Mouse (Mus musculus): Measurements from ENCODE around the gene Wrap53. TPM values are rescaled to one million over a fixed set of nuclear protein-coding genes. Genes with fewer than 3 reads are reported as not detected.
"Not testable (repeated sequence)": the region's sequence is repeated elsewhere in the genome, so short reads cannot be mapped to it uniquely, and the experiment has no call there.

Wrap53 gene
- total RNA-seq, 2 experiments from 2014 or later: 14.3 to 14.8 TPM

- DNase-seq (ENCODE audit: low spot score in 2 of 2): no peak
These were observed 14.9 kb downstream of the Wrap53 start for GRCm38 (mm10) chr11:69565131-69565530.

- no peak for DNase-seq (ENCODE audit: low spot score in 2 of 2)
These were observed 15.7 kb downstream of the Wrap53 start for GRCm38 (mm10) chr11:69564391-69564790.

GRCm38 (mm10) chr11:69563373-69563772, 16.7 kb downstream of the Wrap53 start:
- DNase-seq (ENCODE audit: low spot score in 2 of 2): no peak

- DNase-seq (ENCODE audit: low spot score in 2 of 2): no peak
These were observed 18.9 kb downstream of the Wrap53 start for GRCm38 (mm10) chr11:69560896-69561854.

DNA sequence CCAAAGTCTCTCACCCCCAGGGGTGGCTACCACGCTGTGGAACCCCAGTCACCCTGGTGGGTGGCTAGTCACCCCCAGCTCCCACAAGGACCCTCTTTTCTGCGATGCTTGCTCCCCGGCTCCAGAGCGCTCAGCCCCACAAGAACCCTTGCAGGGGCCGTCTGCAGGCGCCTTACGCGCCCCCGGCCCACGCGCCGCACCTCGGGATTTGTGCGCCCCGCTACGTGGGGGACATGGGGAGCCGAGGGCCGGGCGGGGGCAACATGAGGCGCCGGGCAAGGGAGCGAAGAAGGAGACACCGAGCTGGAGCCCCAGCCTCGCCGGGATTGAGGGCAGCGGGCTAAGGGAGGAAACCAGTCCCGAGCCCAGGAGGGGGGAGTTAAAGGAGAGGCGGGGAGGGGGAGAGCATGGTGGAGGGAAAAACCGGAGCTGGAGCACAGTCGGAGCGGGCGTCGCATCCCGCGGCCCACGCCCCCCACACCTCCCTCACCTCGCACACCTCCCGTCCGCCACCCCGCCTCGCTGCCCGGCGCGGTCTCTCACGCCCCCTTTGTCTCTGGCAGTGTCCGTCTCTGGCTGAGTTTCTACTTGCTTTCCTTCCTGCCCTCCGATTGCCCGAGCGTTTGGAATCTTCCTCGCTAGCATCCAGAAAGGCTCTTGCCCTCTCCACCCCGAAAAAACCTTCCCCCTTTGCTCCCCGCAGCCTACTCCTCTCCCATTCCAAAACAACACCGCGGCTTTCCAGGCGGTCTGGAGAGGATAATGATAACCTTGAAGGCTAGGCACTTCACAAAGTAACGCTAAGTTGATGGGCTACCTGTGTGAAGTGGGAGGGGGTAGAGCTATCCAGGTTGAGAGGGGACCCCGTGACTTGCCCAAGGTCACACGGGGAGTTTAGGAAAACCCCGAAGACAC, 19.9 kb downstream of the Wrap53 start, which contains the start of gene Efnb3:
Gene Efnb3, minus strand, starts transcription at position 355 of the 915 bp plus-strand sequence.
- DNase-seq (ENCODE audit: low spot score in 2 of 2): peak in 1 of 2 experiments; percentile 63

DNA sequence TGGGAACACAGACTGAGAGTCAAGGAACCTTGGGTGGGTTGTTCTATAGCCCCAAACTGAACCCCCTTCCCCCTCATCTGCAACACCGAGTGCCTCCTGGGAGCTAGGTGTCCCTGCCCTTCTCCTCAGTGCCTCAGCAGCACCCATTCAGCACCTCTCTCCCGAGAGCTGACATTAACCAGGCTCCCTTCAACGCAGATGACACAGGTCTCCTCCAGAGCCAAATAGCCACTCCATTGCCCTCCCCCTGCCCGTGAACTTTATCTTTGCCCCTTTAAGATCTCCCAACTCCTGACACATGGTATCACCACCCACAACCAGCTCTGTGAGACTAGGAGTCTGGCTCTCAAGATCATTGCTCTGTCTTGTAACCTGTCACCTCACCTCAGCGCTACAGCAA, 20.9 kb downstream of the Wrap53 start:
- no peak for DNase-seq (ENCODE audit: low spot score in 2 of 2)

GRCm38 (mm10) chr11:69558756-69559155, 21.3 kb downstream of the Wrap53 start:
- no peak for DNase-seq (ENCODE audit: low spot score in 2 of 2)

DNA sequence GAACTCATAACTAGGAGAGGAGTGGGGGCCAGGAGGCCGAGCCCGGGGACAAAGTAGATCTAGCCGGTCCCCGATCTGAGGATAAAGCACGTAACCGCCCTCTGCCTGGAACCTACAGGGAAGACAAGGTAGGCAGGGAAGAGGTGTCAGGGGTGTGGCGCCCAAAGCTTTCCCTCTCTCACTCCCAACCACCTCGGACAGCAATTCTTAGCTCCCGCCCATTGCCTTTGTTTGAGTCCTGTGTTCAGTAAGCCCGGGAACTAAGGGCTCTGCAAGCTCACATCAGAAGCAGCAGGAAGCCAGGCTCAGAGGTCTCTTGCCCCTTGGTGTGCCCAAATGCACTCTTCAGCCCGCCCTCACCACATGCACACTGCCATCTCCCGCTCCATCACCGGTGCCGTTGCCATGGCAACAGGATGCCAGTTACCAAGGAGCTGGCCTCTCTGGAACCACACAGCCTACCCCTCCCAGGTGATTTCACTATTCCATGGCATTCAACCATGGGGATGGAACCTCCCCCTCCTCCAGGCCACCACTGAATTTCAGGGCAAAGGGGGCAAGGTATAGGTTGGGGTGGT, 22.6 kb downstream of the Wrap53 start:
- peak; percentile 59 to 71 for DNase-seq (ENCODE audit: low spot score in 2 of 2)

- DNase-seq (ENCODE audit: low spot score in 2 of 2): no peak
These were observed 25.4 kb downstream of the Wrap53 start for GRCm38 (mm10) chr11:69554539-69555140.

DNA sequence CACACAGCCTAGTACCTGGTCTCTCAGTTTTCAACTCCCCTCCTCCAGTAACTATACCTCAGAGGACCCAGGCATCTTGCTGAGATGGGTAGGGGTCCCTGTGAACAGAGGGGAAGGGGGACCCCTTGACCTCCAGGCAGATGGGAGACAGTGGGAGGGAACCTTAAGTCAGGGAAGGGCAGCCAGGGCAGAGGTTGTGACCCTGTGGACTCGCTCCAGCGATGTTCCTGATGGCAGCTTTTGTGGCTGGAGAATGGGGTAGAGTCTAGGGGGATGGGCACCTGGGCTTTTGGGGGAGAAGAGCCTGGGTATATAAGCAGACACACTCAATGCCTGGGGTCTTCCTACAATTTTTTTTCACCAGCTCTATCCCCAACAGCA, 26.7 kb downstream of the Wrap53 start:
- no peak for DNase-seq (ENCODE audit: low spot score in 2 of 2)

GRCm38 (mm10) chr11:69552622-69553340, 27.3 kb downstream of the Wrap53 start:
- peak; percentile 82 to 87 for DNase-seq (ENCODE audit: low spot score in 2 of 2)

DNA sequence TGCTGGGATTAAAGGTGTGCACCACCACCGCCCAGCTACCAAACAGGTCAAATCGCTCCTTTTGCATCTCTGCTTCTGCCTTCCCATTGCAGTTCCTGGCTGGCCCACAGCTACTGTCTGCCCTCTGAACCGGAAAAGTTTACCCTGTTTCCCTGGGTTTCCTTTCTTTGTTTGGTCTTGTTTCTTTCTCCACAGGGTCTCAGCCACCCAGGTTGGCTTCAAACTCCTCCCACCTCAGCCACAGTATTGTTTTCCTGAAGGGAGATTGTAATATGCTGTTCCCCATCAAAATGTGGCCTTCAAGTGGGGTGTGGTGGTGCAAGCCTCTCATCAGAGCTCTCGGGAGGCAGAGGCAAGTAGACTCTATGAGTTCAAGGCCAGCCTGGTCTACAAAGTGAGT, 28.7 kb downstream of the Wrap53 start:
- no peak for DNase-seq (ENCODE audit: low spot score in 2 of 2)

DNA sequence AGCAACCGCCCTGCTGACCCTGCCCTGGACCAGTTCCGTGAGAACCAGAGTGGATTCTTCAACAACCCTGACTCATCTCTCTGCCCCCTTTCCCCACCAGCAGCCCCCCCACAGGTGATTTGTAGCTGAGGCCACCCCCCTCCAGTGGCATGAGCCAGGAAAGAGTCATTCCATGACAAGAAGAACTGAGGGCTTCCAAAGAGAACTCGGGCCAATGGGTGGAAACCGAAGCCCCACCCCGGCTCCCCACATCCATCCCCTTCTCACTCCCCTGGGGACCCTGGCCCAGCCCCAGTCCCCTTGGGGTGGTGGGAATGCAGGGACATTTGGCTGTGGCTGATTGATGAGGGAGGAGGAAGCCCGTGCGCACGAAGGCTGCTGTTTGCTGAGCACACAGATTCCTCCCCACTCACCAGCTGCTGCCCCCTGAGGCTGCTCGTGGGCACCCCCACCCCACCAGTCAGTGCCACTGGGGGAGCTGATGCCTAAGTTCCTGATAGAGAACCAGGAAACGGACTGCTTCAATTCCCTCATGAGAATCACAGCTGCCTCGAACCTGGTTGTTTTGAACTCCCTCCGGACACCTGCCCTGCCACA, 30.9 kb downstream of the Wrap53 start, which contains the start of gene Dnah2:
Gene Dnah2, minus strand, starts transcription at position 51 of the 597 bp plus-strand sequence.
- peak in 1 of 2 experiments; percentile 65 for DNase-seq (ENCODE audit: low spot score in 2 of 2)

GRCm38 (mm10) chr11:69547071-69547470, 33.0 kb downstream of the Wrap53 start:
- no peak for DNase-seq (ENCODE audit: low spot score in 2 of 2)

DNA sequence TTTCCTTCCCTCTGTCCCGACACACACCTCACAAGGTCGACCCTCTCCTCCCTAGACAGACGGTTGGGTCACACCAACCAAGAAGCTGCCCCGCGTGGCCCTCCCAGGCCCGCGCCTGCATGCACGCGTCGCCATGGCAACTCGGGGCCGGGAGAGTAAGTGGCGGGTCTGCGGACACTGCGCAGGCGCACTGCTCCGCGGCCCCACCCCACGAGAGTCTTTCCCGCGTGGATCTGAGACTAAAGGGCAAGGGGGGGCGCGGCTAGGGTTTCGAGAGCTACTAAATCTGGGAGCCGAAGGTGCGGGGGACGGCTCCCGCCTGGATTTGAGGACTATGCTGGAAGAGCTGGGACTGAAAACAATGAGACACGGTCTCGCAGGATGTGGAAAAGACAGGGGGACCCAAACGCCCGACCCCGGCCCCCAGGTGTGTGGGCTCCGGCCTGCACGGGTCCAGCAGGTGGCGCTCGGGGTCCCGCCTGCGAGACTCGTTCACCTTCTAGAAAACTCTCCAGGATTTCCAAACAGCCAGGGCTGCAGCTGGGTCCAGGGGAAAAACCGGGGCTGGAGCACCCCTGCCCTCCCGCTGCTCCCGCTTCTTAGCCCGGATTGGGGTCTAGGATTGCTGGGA, 33.5 kb downstream of the Wrap53 start:
- peak in 1 of 2 experiments; percentile 83 for DNase-seq (ENCODE audit: low spot score in 2 of 2)

DNA sequence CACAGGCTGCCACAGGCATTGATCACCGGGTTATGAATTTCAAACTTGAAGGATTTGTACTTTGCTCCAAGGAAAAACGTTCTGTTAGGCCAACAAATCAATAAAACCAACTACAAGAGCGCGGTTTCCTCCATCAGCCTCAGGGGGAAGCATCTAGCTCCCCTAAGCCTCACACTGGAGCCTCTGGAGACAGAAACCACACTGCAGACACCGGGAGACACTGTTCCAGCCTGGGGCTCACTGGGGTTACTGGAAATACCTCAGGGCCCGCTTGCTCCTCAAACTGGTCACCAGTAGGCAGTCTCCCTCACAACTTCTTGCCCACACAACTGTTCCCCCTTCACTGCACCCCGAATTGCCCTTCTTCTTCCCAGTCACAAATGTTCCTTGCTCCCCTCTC, 34.1 kb downstream of the Wrap53 start:
- no peak for DNase-seq (ENCODE audit: low spot score in 2 of 2)

DNA sequence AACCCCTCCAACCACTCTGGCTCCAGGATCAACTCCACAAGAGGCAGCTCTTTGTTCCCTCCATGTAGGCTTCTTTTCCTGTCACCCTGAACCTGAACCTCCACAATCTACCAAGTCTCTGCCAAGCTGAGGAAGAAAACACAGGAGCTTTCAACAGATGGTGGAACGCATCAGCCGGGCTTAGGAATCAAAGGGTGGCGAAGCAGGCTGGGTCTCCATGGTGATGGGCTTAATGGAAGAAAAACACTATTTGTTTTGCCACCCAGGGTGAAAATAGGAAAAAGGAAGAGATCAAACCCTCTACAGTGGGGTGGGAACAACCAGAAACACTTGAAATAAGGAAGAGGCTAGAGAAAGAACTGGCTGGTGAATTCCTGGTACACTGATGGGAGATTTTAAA, 36.5 kb downstream of the Wrap53 start:
- DNase-seq (ENCODE audit: low spot score in 2 of 2): peak in 1 of 2 experiments; percentile 56

- DNase-seq (ENCODE audit: low spot score in 2 of 2): not testable (repeated sequence)
These were observed 38.3 kb downstream of the Wrap53 start for GRCm38 (mm10) chr11:69541741-69542140.

DNA sequence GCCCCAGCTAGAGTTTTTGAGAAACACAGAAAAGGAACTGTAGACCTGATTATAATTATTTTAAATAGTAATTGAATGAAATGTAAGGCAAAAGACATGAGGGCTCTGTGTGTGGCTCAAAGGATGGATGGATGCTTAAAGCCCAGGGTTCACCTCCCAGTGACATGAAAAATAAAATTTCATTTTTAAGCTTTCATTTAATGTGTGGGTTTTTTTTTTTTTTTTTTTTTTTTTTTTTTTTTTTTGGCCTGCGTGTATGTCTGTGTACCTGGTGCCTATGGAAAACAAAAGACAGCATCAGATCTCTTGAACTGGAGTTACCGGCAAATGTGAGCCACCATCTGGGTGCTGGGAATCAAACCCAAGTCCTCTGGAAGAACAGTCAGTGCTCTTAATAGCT, 39.4 kb downstream of the Wrap53 start:
- DNase-seq (ENCODE audit: low spot score in 2 of 2): no peak

Measured in layer of hippocampus, adult 18-20 months (tissue).